Mouse (Mus musculus): ENCODE results near the gene Tubg1. TPM values are rescaled to one million over a fixed set of nuclear protein-coding genes. Genes with fewer than 3 reads are reported as not detected.

Tubg1 gene
- polyA plus RNA-seq, 1 experiment from 2014 or later, result 63.1 TPM

DNA sequence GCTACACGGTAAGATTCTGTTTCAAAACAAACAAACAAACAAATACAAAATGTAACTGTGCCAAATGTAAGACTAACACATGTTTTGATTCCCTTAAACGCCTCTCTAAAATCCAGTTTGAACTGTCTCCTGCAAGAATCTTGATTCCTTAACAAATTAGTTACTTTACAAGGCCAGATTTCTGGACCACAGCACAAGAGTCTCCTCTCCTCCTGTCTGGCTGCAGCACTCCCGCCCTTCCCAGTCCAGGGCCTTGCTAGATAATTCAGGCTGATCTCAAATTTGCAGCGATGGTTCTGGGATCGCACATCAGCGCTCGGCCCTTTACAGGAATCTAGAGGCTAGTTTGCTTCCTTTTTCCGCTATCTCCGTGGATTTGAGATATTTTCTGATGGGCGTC lies 38.1 kb upstream of the Tubg1 start:
- H3K27me3 ChIP-seq (ENCODE audit: control insufficient read depth, insufficient read depth, low read length), result peaks cover 46% of the 10 kb centered on the region
- ATAC-seq (ENCODE audit: insufficient number of reproducible peaks, insufficient read depth, low FRiP score, low read depth), result no peak
- H3K9me3 ChIP-seq (ENCODE audit: control insufficient read depth, low read length), result no peaks in the 10 kb centered on the region
- peak overlapping the region; percentile 92 for H3K4me2 ChIP-seq (ENCODE audit: low read length)
- H3K27ac ChIP-seq (replicated peaks in 1 of 2; ENCODE audit: control insufficient read depth in 1 of 2, insufficient read depth in 1 of 2, low read depth in 2 of 2, low read length in 2 of 2), result peak overlapping the region; percentile 71 to 90
- 7% methylated on average over 10 of the region's 10 CpGs for WGBS
- H3K9ac ChIP-seq (ENCODE audit: low read length), result peak overlapping the region; percentile 75
- H3K4me1 ChIP-seq (ENCODE audit: control insufficient read depth in 2 of 2, insufficient read depth in 2 of 2, low read length in 2 of 2), result peaks cover 14 to 23% of the 10 kb centered on the region in 2 experiments
- H3K4me3 ChIP-seq (ENCODE audit: control insufficient read depth in 1 of 2, insufficient read depth in 1 of 2, low read depth in 1 of 2, low read length in 2 of 2), result peak overlapping the region; percentile 68 to 84
- peaks cover 16% of the 10 kb centered on the region for H3K36me3 ChIP-seq (ENCODE audit: control insufficient read depth, insufficient read depth, low read length)

GRCm38 (mm10) chr11:101082208-101083082 lies 37.3 kb upstream of the Tubg1 start, which contains the start of gene Coasy:
Gene Coasy (plus strand): TSS chr11:101082565.
- H3K27ac ChIP-seq (replicated peaks in 1 of 2; ENCODE audit: control insufficient read depth in 1 of 2, insufficient read depth in 1 of 2, low read depth in 2 of 2, low read length in 2 of 2), result peak within 1 kb of the TSS; percentile 90
- under 1% methylated on average over 51 of the region's 51 CpGs for WGBS
- H3K36me3 ChIP-seq (ENCODE audit: control insufficient read depth, insufficient read depth, low read length), result peaks cover 16% of the 10 kb centered on the region
- peaks cover 38% of the 10 kb centered on the region for H3K27me3 ChIP-seq (ENCODE audit: control insufficient read depth, insufficient read depth, low read length)
- H3K9me3 ChIP-seq (ENCODE audit: control insufficient read depth, low read length), result no peaks in the 10 kb centered on the region
- H3K4me2 ChIP-seq (ENCODE audit: low read length), result peak within 1 kb of the TSS; percentile 92
- peaks cover 15 to 24% of the 10 kb centered on the region in 2 experiments for H3K4me1 ChIP-seq (ENCODE audit: control insufficient read depth in 2 of 2, insufficient read depth in 2 of 2, low read length in 2 of 2)
- peak within 1 kb of the TSS; percentile 68 to 84 for H3K4me3 ChIP-seq (ENCODE audit: control insufficient read depth in 1 of 2, insufficient read depth in 1 of 2, low read depth in 1 of 2, low read length in 2 of 2)
- ATAC-seq (ENCODE audit: insufficient number of reproducible peaks, insufficient read depth, low FRiP score, low read depth), result peak; percentile 83
- peak within 1 kb of the TSS; percentile 88 for H3K9ac ChIP-seq (ENCODE audit: low read length)

DNA sequence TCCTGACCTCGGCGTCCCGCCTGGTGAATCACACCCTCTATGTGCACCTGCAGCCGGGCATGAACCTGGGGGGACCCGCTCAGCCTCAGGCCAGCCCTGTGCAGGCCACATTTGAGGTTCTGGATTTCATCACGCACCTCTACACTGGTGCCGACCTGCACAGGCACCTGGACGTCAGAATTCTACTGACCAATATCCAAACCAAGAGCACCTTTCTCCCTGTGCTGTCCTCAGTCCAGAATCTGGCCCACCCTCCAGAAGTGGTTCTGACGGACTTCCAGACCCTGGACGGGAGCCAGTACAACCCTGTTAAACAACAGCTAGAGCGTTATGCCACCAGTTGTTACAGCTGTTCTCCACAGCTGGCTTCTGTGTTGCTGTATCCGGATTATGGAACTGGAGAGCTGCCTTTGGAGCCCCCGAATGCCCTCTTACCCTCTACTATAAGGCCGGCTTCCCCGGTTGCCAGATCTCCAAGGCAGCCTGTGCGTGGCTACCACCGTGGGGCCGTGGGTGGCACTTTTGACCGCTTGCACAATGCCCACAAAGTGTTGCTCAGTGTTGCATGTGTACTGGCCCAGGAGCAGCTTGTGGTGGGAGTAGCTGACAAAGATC lies 36.5 kb upstream of the Tubg1 start:
- peak overlapping the region; percentile 68 to 84 for H3K4me3 ChIP-seq (ENCODE audit: control insufficient read depth in 1 of 2, insufficient read depth in 1 of 2, low read depth in 1 of 2, low read length in 2 of 2)
- H3K27ac ChIP-seq (replicated peaks in 1 of 2; ENCODE audit: control insufficient read depth in 1 of 2, insufficient read depth in 1 of 2, low read depth in 2 of 2, low read length in 2 of 2), result peak overlapping the region; percentile 90
- H3K4me1 ChIP-seq (ENCODE audit: control insufficient read depth in 2 of 2, insufficient read depth in 2 of 2, low read length in 2 of 2), result peaks cover 20 to 31% of the 10 kb centered on the region in 2 experiments
- WGBS, result 34% methylated on average over 19 of the region's 19 CpGs
- H3K27me3 ChIP-seq (ENCODE audit: control insufficient read depth, insufficient read depth, low read length), result peaks cover 30% of the 10 kb centered on the region
- peak overlapping the region; percentile 88 for H3K9ac ChIP-seq (ENCODE audit: low read length)
- ATAC-seq (ENCODE audit: insufficient number of reproducible peaks, insufficient read depth, low FRiP score, low read depth), result 0 out of 2 replicates have a peak, but pooled peaks have one; percentile 8
- peaks cover 16% of the 10 kb centered on the region for H3K36me3 ChIP-seq (ENCODE audit: control insufficient read depth, insufficient read depth, low read length)
- peak overlapping the region; percentile 92 for H3K4me2 ChIP-seq (ENCODE audit: low read length)
- H3K9me3 ChIP-seq (ENCODE audit: control insufficient read depth, low read length), result no peaks in the 10 kb centered on the region

GRCm38 (mm10) chr11:101084246-101084645 lies 35.5 kb upstream of the Tubg1 start:
- H3K27me3 ChIP-seq (ENCODE audit: control insufficient read depth, insufficient read depth, low read length), result peaks cover 20% of the 10 kb centered on the region
- no peak overlapping the region for H3K4me2 ChIP-seq (ENCODE audit: low read length)
- no peaks in the 10 kb centered on the region for H3K9me3 ChIP-seq (ENCODE audit: control insufficient read depth, low read length)
- H3K4me3 ChIP-seq (ENCODE audit: control insufficient read depth in 1 of 2, insufficient read depth in 1 of 2, low read depth in 1 of 2, low read length in 2 of 2), result no peak overlapping the region
- 83% methylated on average over 14 of the region's 14 CpGs for WGBS
- ATAC-seq (ENCODE audit: insufficient number of reproducible peaks, insufficient read depth, low FRiP score, low read depth), result no peak
- H3K9ac ChIP-seq (ENCODE audit: low read length), result no peak overlapping the region; the same call in 1 of the 2 replicates
- peaks cover 25% of the 10 kb centered on the region for H3K36me3 ChIP-seq (ENCODE audit: control insufficient read depth, insufficient read depth, low read length)
- no peak overlapping the region for H3K27ac ChIP-seq (replicated peaks in 1 of 2; ENCODE audit: control insufficient read depth in 1 of 2, insufficient read depth in 1 of 2, low read depth in 2 of 2, low read length in 2 of 2)
- peaks cover 20 to 29% of the 10 kb centered on the region in 2 experiments for H3K4me1 ChIP-seq (ENCODE audit: control insufficient read depth in 2 of 2, insufficient read depth in 2 of 2, low read length in 2 of 2)

GRCm38 (mm10) chr11:101084811-101085210 lies 34.9 kb upstream of the Tubg1 start:
- H3K36me3 ChIP-seq (ENCODE audit: control insufficient read depth, insufficient read depth, low read length), result peaks cover 30% of the 10 kb centered on the region
- H3K27ac ChIP-seq (replicated peaks in 1 of 2; ENCODE audit: control insufficient read depth in 1 of 2, insufficient read depth in 1 of 2, low read depth in 2 of 2, low read length in 2 of 2), result no peak overlapping the region
- H3K4me3 ChIP-seq (ENCODE audit: control insufficient read depth in 1 of 2, insufficient read depth in 1 of 2, low read depth in 1 of 2, low read length in 2 of 2), result no peak overlapping the region
- H3K9me3 ChIP-seq (ENCODE audit: control insufficient read depth, low read length), result no peaks in the 10 kb centered on the region
- WGBS, result 91% methylated on average over 12 of the region's 12 CpGs
- no peak overlapping the region for H3K4me2 ChIP-seq (ENCODE audit: low read length)
- H3K4me1 ChIP-seq (ENCODE audit: control insufficient read depth in 2 of 2, insufficient read depth in 2 of 2, low read length in 2 of 2), result peaks cover 20 to 23% of the 10 kb centered on the region in 2 experiments
- ATAC-seq (ENCODE audit: insufficient number of reproducible peaks, insufficient read depth, low FRiP score, low read depth), result no peak
- H3K9ac ChIP-seq (ENCODE audit: low read length), result no peak overlapping the region
- peaks cover 14% of the 10 kb centered on the region for H3K27me3 ChIP-seq (ENCODE audit: control insufficient read depth, insufficient read depth, low read length)

DNA sequence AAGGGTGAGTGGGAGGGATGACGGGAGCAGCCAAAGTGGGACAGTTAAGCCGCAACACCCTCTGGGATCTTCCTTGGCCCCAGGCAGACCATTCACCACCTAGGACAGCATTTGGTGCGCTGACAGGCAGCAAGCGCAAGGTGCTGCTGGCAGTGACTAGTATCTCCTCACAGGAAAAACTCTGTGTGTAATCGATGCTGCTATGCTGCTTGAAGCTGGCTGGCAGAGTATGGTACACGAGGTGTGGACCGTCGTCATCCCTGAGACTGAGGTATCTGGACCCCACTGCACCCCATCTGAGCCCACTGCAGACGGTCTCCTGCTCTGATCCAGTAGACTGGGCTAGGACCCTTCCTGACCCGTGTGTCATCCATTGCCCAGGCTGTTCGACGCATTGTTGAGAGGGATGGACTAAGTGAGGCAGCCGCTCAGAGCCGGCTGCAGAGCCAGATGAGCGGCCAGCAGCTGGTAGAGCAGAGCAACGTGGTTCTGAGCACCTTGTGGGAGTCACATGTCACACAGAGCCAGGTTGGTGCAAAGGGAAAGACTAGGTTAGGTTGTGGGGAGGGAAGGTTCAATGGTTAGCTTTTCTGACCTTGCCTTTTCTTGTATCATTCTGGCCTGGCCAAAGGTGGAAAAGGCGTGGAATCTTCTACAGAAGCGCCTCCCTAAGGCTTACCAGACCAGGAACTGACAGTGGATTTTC lies 34.0 kb upstream of the Tubg1 start:
- Histone ChIP-seq H3K4me1 (ENCODE audit: control insufficient read depth in 2 of 2, insufficient read depth in 2 of 2, low read length in 2 of 2) (peaks cover 20 to 22% of the 10 kb centered on the region in 2 experiments), H3K9me3 (ENCODE audit: control insufficient read depth, low read length) (no peaks in the 10 kb centered on the region), H3K36me3 (ENCODE audit: control insufficient read depth, insufficient read depth, low read length) (peaks cover 40% of the 10 kb centered on the region), H3K4me3 (ENCODE audit: control insufficient read depth in 1 of 2, insufficient read depth in 1 of 2, low read depth in 1 of 2, low read length in 2 of 2) (no peak overlapping the region), H3K27me3 (ENCODE audit: control insufficient read depth, insufficient read depth, low read length) (peaks cover 5% of the 10 kb centered on the region; the same call in 1 of the 2 replicates), H3K4me2 (ENCODE audit: low read length) (no peak overlapping the region), H3K27ac (replicated peaks in 1 of 2; ENCODE audit: control insufficient read depth in 1 of 2, insufficient read depth in 1 of 2, low read depth in 2 of 2, low read length in 2 of 2) (no peak overlapping the region), H3K9ac (ENCODE audit: low read length) (no peak overlapping the region)
- no peak for ATAC-seq (ENCODE audit: insufficient number of reproducible peaks, insufficient read depth, low FRiP score, low read depth)
- WGBS, result 89% methylated on average over 18 of the region's 18 CpGs

GRCm38 (mm10) chr11:101086323-101086674 lies 33.4 kb upstream of the Tubg1 start:
- peaks cover 45% of the 10 kb centered on the region for H3K36me3 ChIP-seq (ENCODE audit: control insufficient read depth, insufficient read depth, low read length)
- no peaks in the 10 kb centered on the region for H3K9me3 ChIP-seq (ENCODE audit: control insufficient read depth, low read length)
- peak overlapping the region in 1 of 2 experiments; percentile 69; a peak in 2 of 4 replicates for H3K4me3 ChIP-seq (ENCODE audit: control insufficient read depth in 1 of 2, insufficient read depth in 1 of 2, low read depth in 1 of 2, low read length in 2 of 2)
- H3K4me1 ChIP-seq (ENCODE audit: control insufficient read depth in 2 of 2, insufficient read depth in 2 of 2, low read length in 2 of 2), result peaks cover 20 to 22% of the 10 kb centered on the region in 2 experiments
- H3K27ac ChIP-seq (replicated peaks in 1 of 2; ENCODE audit: control insufficient read depth in 1 of 2, insufficient read depth in 1 of 2, low read depth in 2 of 2, low read length in 2 of 2), result peak overlapping the region; percentile 80 to 81
- ATAC-seq (ENCODE audit: insufficient number of reproducible peaks, insufficient read depth, low FRiP score, low read depth), result no peak
- peak overlapping the region; percentile 82 for H3K9ac ChIP-seq (ENCODE audit: low read length)
- H3K4me2 ChIP-seq (ENCODE audit: low read length), result peak overlapping the region; percentile 90
- 75% methylated on average over 6 of the region's 6 CpGs for WGBS
- H3K27me3 ChIP-seq (ENCODE audit: control insufficient read depth, insufficient read depth, low read length), result no peaks in the 10 kb centered on the region
